Mouse (Mus musculus): Measurements from ENCODE around the gene Il17rd.

GRCm38 (mm10) chr14:26993427-26993826 is 45.3 kb upstream of the Il17rd start:
- no peak for TF ChIP-seq CTCF (IDR thresholded peaks at IDR 0.05; ENCODE audit: low read depth)
- no peak for TF ChIP-seq EP300 (IDR thresholded peaks at IDR 0.05; ENCODE audit: low read depth)

All from liver, postnatal 0 days (tissue).